Mouse (Mus musculus) lung, adult 2 months (tissue): ENCODE results near the gene Ncmap. TPM values are rescaled to one million over a fixed set of nuclear protein-coding genes. Genes with fewer than 3 reads are reported as not detected.
A peak's percentile ranks its signal among the peaks of the same experiment; 100 is the strongest.

Source experiments
- DNase-seq: peaks from one replicate; pipeline ENCODE4 v3.0.0; 2022
- H3K4me1 ChIP-seq: fragments of 200-500 bp; 2 replicates; pipeline ENCODE4 v1.6.1; 2011; ENCODE audit warnings: low read length; ENCODE audit not compliant: control insufficient read depth, insufficient read depth
- H3K4me3 ChIP-seq: fragments of 200-500 bp; replicated peaks from 2 replicates; pipeline ENCODE3; 2011; ENCODE audit warnings: low read depth, mild to moderate bottlenecking, control low read depth, low read length; ENCODE audit errors: extremely low read depth
- CTCF ChIP-seq: fragments of 200-500 bp; IDR thresholded peaks from 2 replicates; pipeline ENCODE4 v1.5.1; 2011; ENCODE audit warnings: mild to moderate bottlenecking, low read length, control low read depth; ENCODE audit not compliant: insufficient read depth
- POLR2A ChIP-seq: fragments of 200-500 bp; IDR thresholded peaks from 2 replicates; pipeline ENCODE4 v1.6.1; 2011; ENCODE audit warnings: low read depth, mild to moderate bottlenecking, control low read depth, low read length, borderline replicate concordance; ENCODE audit errors: extremely low read depth
- WGBS: fragments of 180-500 bp; shearing (Covaris S2); methylation state at CpG from one replicate; pipeline ENCODE4 v1.1.7; 2018; 5-methylcytosine and 5-hydroxymethylcytosine counted together
- polyA plus RNA-seq: library from polyadenylated mRNA; depleted of rRNA; stranded (reverse); fragments of >200 nt; gene quantifications from 2 replicates; pipeline ENCODE4 v1.2.3, GENCODE M21; 2012

The Ncmap gene
- polyA plus RNA-seq, 1 experiment: 5.4 TPM

DNA sequence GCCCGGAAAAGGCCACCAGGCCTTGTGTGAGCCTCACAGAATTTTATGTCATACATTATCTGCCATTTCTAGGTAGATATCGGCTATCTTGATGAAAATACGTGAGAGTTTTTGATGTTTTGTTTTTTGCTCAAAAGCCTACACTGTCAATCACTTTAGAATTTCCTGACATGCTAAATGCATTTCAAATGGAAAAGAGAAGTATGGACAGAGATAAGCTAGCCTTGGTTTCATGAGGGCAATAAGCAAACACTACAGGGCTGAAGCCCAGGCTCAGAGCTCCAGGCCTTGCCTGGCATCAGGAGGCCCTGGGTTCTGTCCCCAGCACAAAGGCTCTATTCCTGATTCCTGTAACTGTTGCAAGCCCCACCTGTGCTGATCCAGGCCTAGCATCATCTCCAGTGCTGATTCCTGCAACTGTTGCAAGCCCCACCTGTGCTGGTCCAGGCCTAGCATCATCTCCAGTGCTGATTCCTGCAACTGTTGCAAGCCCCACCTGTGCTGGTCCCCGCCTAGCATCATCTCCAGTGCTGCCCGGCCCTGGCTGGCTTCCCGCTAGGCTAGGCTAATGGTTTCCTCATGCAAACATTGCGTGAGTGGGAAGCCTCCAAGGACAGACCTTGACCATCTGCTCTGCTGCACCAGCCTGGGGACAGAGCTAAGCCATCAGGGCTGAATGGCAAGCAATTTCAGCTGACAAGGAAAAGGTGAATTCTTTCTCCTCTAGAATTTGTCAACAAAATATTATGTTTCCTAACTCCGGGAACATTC is 32.1 kb upstream of the Ncmap start:
- no peak for DNase-seq
- TF ChIP-seq POLR2A (no peak), CTCF (no peak)
- Histone ChIP-seq H3K4me1 (peaks cover 5% of the 10 kb centered on the region; the same call in 1 of the 2 replicates), H3K4me3 (no peak overlapping the region)
- WGBS: 75% methylated on average over 8 of the region's 8 CpGs

DNA sequence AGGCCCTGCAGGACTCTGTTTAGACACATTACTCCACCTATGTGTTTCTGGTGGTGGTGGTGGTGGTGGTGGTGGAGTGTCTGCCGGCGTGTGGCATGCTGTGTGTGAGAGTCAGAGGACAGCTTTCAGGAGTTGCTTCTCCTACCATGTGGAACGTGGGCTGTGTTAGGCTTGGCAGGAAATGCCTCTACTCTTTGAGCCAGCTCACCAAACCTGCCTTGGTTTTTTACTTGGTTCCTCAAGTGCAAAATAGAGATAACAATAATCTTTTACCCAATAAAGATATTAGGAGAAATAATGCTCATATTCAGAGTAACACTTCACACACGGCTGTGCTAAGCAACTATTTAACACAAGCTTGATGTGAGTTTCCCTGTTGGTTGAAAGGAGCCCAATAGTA is 31.4 kb upstream of the Ncmap start:
- peaks cover 3% of the 10 kb centered on the region; the same call in 1 of the 2 replicates for H3K4me1 ChIP-seq
- DNase-seq: no peak
- no peak for TF ChIP-seq CTCF
- TF ChIP-seq POLR2A: no peak
- WGBS: 67% methylated on average over 4 of the region's 4 CpGs
- H3K4me3 ChIP-seq: no peak overlapping the region

DNA sequence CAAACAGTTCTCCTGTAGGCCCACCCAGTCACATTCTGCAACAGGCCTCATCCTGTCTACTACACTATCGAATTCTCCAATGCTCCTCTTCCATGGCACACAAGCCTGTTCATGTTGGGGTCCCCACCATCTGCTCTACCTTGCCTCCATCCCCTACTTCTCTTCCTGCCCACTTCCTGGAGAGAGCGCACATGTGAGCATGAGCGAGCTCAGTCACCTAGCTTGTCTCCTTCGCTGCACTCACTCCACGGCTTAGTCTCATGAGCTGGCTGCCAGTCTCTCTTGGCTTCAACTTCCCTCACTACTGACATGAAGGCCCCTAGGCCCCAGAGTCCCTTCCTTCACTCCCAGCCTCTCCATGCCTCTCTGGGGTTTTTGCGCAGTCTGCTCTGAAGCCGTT is 28.6 kb upstream of the Ncmap start:
- no peak for TF ChIP-seq POLR2A
- no peak for TF ChIP-seq CTCF
- DNase-seq: no peak
- H3K4me1 ChIP-seq: no peaks in the 10 kb centered on the region
- H3K4me3 ChIP-seq: no peak overlapping the region
- WGBS: 91% methylated on average over 7 of the region's 7 CpGs

DNA sequence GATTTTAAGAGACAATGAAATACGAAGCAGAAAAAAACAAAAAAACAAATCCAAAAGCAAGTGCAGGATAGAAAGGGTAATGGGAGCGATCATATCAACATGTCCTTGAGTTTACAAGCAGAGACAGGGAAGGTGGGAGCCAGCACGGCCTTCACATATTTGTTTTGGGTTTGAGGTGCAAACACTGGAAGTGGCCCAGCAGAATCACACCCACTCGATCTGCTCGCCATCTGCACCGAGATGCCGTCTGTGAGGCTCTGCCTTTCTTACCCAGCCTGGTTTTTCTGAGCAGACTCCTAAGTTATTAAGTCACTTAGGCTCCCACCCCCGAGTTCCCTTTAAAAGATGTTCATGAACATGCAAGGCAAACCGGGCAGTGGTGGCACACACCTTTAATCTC is 27.6 kb upstream of the Ncmap start:
- no peak for DNase-seq
- TF ChIP-seq CTCF: no peak
- no peak for TF ChIP-seq POLR2A
- Histone ChIP-seq H3K4me1 (no peaks in the 10 kb centered on the region), H3K4me3 (no peak overlapping the region)
- 68% methylated on average over 9 of the region's 9 CpGs for WGBS

DNA sequence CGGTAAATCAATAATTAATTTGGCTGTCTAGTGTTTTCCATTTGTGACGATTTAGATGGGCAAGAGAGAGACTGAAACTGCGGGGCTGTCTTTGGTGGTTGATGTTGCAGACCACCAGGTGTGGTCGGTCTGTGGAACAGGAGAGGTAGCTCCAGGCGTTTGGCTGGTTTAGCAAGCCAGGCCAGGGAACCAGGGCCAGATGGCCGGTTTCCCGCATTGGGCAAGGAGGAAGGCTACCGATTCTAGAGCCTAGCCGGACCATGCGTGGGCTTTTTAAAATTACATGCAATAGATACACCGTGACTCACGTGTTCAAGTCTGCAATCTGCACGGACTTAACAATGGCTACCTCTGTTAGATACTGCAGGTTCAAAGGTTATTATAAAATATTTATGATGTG is 22.9 kb upstream of the Ncmap start:
- no peak overlapping the region for H3K4me3 ChIP-seq
- no peaks in the 10 kb centered on the region for H3K4me1 ChIP-seq
- no peak for DNase-seq
- TF ChIP-seq POLR2A (no peak), CTCF (no peak)
- WGBS: 90% methylated on average over 13 of the region's 13 CpGs

DNA sequence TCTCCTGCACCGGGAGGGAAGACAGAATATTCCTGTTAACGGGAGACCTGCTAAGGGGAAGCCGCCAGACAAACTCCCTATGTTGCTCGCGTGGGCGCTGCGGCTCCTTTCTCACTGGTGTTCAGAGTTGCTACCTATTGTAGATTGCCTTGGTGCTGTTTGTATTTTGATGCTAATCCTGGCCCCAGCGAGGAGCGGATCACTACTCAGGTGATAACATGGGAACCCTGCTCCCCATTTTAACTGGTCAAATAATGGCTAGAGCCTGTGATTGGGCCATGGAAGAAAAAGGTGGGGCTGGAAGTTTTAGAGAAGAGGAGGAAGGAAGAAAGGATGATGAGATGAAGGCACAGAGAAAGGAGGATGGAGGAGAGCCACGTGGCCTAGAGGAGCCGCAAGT is 22.4 kb upstream of the Ncmap start:
- no peak for TF ChIP-seq POLR2A
- no peak for TF ChIP-seq CTCF
- Histone ChIP-seq H3K4me1 (no peaks in the 10 kb centered on the region), H3K4me3 (no peak overlapping the region)
- no peak for DNase-seq
- WGBS: 81% methylated on average over 11 of the region's 11 CpGs

DNA sequence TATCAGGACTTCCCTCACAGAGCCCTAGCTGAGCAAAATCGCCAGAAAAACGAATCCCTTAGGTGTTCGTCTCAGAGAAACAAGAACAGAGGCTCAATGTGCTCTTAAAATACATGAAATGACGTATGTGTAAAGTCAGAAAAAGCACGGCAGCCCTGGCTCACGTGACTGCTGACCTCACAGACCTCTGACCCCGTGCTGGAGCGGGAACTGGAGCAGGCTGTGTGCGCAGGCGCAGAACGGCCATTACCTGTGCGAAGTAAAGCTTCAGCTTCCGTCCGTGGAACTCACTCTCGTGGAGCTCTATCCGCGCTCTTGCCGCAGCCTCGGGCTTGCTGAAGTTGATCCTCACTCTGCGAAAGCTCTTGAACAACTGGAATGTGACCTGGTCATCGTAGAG is 22.0 kb upstream of the Ncmap start:
- 82% methylated on average over 21 of the region's 21 CpGs for WGBS
- H3K4me1 ChIP-seq: no peaks in the 10 kb centered on the region
- TF ChIP-seq POLR2A: no peak
- TF ChIP-seq CTCF: no peak
- no peak overlapping the region for H3K4me3 ChIP-seq
- no peak for DNase-seq

DNA sequence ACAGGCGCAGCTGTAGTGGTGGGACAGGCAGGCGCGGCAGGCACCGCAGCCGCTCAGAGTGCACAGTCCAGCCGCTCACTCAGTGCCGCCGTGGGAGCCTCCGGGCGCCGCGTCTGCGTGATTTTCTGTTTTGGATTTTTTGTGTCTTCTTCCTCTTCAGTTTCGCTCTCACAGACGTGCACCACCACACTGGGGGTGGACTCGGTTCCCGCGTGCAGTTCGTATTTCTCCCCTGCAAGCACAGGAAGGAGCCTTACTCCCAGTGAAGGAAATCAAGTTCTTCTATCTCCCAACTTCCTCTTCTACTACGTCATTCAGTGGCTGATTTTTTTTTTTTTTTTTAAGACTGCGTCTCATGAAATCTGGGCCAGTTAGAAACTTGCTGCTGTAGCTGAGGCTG is 18.3 kb upstream of the Ncmap start:
- H3K4me1 ChIP-seq: no peaks in the 10 kb centered on the region
- WGBS: 78% methylated on average over 21 of the region's 21 CpGs
- no peak for TF ChIP-seq POLR2A
- TF ChIP-seq CTCF: no peak
- no peak overlapping the region for H3K4me3 ChIP-seq
- DNase-seq: no peak

DNA sequence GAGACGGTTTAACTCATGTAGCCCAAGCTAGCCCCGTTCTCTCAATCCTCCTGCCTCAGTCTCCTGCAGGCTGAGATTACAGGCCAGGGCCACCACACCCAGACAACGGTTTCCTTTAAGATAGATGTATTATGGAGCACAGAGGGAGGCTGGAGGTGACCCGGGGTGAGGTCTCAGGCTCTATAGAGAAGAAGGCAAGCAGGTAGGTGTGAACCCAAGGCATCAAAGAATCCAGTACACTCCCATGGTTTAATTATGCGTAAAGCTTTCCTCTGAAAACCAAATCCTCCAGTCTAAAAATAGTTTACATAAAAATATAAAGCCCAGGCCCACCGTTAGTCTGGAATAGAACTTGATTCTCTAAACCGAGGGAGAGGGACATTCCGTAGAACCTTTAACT is 15.5 kb upstream of the Ncmap start:
- Histone ChIP-seq H3K4me3 (no peak overlapping the region), H3K4me1 (no peaks in the 10 kb centered on the region)
- TF ChIP-seq POLR2A (no peak), CTCF (no peak)
- no peak for DNase-seq
- WGBS: 79% methylated on average over 8 of the region's 8 CpGs

DNA sequence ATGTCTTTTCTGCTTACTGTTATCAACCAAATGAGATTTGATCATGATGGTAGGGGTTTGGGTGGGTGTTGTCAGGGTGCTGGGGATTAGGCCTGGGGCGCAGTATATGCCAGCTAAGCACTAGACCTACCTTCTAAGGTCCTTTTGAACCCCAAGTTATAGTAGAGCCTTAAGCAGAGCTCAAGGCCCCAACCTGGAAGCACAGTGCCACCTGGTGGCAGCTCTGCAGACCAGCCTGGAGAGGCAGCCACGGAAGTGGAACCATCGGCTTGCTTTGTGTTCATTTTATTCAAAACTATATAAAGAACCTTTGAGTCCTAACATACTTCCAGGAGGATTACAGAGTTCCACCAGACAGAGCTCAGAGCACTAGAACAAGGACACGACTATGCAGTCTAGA is 13.6 kb upstream of the Ncmap start:
- DNase-seq: peak; percentile 54
- H3K4me3 ChIP-seq: no peak overlapping the region
- H3K4me1 ChIP-seq: no peaks in the 10 kb centered on the region
- 30% methylated on average over 4 of the region's 4 CpGs for WGBS
- peak; percentile 94 for TF ChIP-seq CTCF
- TF ChIP-seq POLR2A: no peak
